Mouse (Mus musculus) colon, adult 2 months (tissue): ENCODE measurements around the gene Ppdpf. TPM values are rescaled to one million over a fixed set of nuclear protein-coding genes. Genes with fewer than 3 reads are reported as not detected.

Source experiments
- polyA plus RNA-seq: library from polyadenylated mRNA; depleted of rRNA; stranded (reverse); fragments of >200 nt; gene quantifications from 2 replicates; pipeline ENCODE4 v1.2.3, GENCODE M21; 2012; rRNA removed

Ppdpf gene
- polyA plus RNA-seq: 223 and 266 TPM in 2 replicates

GRCm38 (mm10) chr2:181187121-181188000 lies at the start of gene Ppdpf:
TSS of gene Ppdpf (plus strand) at chr2:181187247.

GRCm38 (mm10) chr2:181156248-181157121 lies 30.6 kb upstream of the Ppdpf start, which contains the start of gene Eef1a2:
TSS of gene Eef1a2 (minus strand) at chr2:181157014.

GRCm38 (mm10) chr2:181202422-181202821 lies 15.4 kb downstream of the Ppdpf start, which contains the start of gene Ptk6:
TSS of gene Ptk6 (minus strand) at chr2:181202789.

GRCm38 (mm10) chr2:181213021-181213445 lies 26.0 kb downstream of the Ppdpf start, which contains the start of gene Srms:
TSS of gene Srms (minus strand) at chr2:181213185.

GRCm38 (mm10) chr2:181219538-181220216 lies 32.6 kb downstream of the Ppdpf start, which contains the start of gene Fndc11:
TSS of gene Fndc11 (plus strand) at chr2:181220013.

Other genes with a start within 250 kb of the Ppdpf start
- 5.8 and 8.6 TPM in 2 replicates for gene Nkain4, start 232.5 kb upstream of the Ppdpf start, polyA plus RNA-seq
- gene Arfgap1, start 220.0 kb upstream of the Ppdpf start, polyA plus RNA-seq: 59.6 and 62.9 TPM in 2 replicates
- gene Col20a1, start 200.7 kb upstream of the Ppdpf start, polyA plus RNA-seq: 4.1 and 4.6 TPM in 2 replicates
- 0.06 and 0.25 TPM in 2 replicates for gene Chrna4, start 143.7 kb upstream of the Ppdpf start, polyA plus RNA-seq
- gene Kcnq2, start 51.9 kb upstream of the Ppdpf start, polyA plus RNA-seq: 1.1 and 1.4 TPM in 2 replicates
- 8.8 and 9.5 TPM in 2 replicates for gene Eef1a2, start 30.2 kb upstream of the Ppdpf start, polyA plus RNA-seq
- gene Ptk6, start 15.5 kb downstream of the Ppdpf start, polyA plus RNA-seq: 4.5 and 7.2 TPM in 2 replicates
- 1.2 and 1.5 TPM in 2 replicates for gene Srms, start 25.9 kb downstream of the Ppdpf start, polyA plus RNA-seq
- 0.35 and 0.61 TPM in 2 replicates for gene Fndc11, start 32.8 kb downstream of the Ppdpf start, polyA plus RNA-seq
- 45.2 and 46.9 TPM in 2 replicates for gene Helz2, start 54.8 kb downstream of the Ppdpf start, polyA plus RNA-seq
- 32.6 and 34.0 TPM in 2 replicates for gene Gmeb2, start 100.8 kb downstream of the Ppdpf start, polyA plus RNA-seq
- gene Stmn3, start 127.3 kb downstream of the Ppdpf start, polyA plus RNA-seq: 6.0 and 7.6 TPM in 2 replicates
- gene Rtel1, start 132.5 kb downstream of the Ppdpf start, polyA plus RNA-seq: 23.9 and 29.0 TPM in 2 replicates
- gene Zgpat, start 177.7 kb downstream of the Ppdpf start, polyA plus RNA-seq: 32.6 and 36.8 TPM in 2 replicates
- gene Arfrp1, start 178.2 kb downstream of the Ppdpf start, polyA plus RNA-seq: 25.9 and 30.4 TPM in 2 replicates
- 94.1 and 102 TPM in 2 replicates for gene Lime1, start 192.8 kb downstream of the Ppdpf start, polyA plus RNA-seq